Comparison of ENCODE assay signal across 12 mouse cellular contexts in genomic region chr1:128803058-128803432, GRCm38 (mm10).
DNase-seq lines count a peak whose midpoint lies in the region; ATAC-seq and TF ChIP-seq lines count a peak whose summit lies in the region.
"Had no signal": no experiment of that assay in that cellular context is flagged by ENCODE, and none has a peak within 500 bp of the region (broad histone marks: within the 10 kb centered on the region; RNA-seq: fewer than 3 reads in every experiment).

No protein-coding gene starts in this region.

- H3K4me1 ChIP-seq in heart, embryonic 11.5 days (ENCODE audit: control insufficient read depth, insufficient read depth, low read length), result no peaks in the 10 kb centered on the region
- peaks cover 50% of the 10 kb centered on the region for H3K4me1 ChIP-seq in midbrain, embryonic 10.5 days
- peaks cover 25% of the 10 kb centered on the region for H3K4me1 ChIP-seq in midbrain, embryonic 14.5 days (ENCODE audit: control insufficient read depth, insufficient read depth, low read length)
- peaks cover 3% of the 10 kb centered on the region; the same call in 1 of the 2 replicates for H3K4me1 ChIP-seq in hindbrain, postnatal 0 days (ENCODE audit: insufficient read depth, low read length)

- ATAC-seq in heart, embryonic 11.5 days (replicated peaks; ENCODE audit: insufficient number of reproducible peaks, low FRiP score, low TSS enrichment), result peak; percentile 19; the same call in 1 of the 2 replicates
- no peak; the same call in 1 of the 2 replicates for ATAC-seq in midbrain, embryonic 14.5 days (ENCODE audit: low FRiP score, low TSS enrichment)
- no peak; the same call in 1 of the 2 replicates for ATAC-seq in hindbrain, postnatal 0 days

- no peak for DNase-seq in heart, adult 8-10 months (ENCODE audit: low spot score)
- DNase-seq in midbrain, embryonic 10.5 days (ENCODE audit: low spot score), result no peak
- DNase-seq in midbrain, embryonic 14.5 days, result no peak
- no peak for DNase-seq in hindbrain, postnatal 0 days (ENCODE audit: low spot score)
- DNase-seq in cerebellum, postnatal 10 days, result no peak
- no peak for DNase-seq in frontal cortex, postnatal 14 days (ENCODE audit: low spot score in 2 of 2)
- no peak for DNase-seq in layer of hippocampus, adult 9-11 months
- DNase-seq: cerebellum, adult 9-10 months; gastrocnemius, adult 2 months had no signal

- TF ChIP-seq CTCF in hindbrain, postnatal 0 days (IDR thresholded peaks at IDR 0.05; ENCODE audit: low read depth), result no peak

- no peaks in the 10 kb centered on the region for H3K36me3 ChIP-seq in heart, embryonic 11.5 days (ENCODE audit: control insufficient read depth, insufficient read depth, low read length)
- H3K36me3 ChIP-seq in midbrain, embryonic 10.5 days, result no peaks in the 10 kb centered on the region
- no peaks in the 10 kb centered on the region for H3K36me3 ChIP-seq in midbrain, embryonic 14.5 days (ENCODE audit: control insufficient read depth, insufficient read depth, low read length)
- H3K36me3 ChIP-seq in hindbrain, postnatal 0 days (ENCODE audit: insufficient read depth, low read length), result no peaks in the 10 kb centered on the region
- H3K36me3 ChIP-seq: G1E had no signal

- no peaks in the 10 kb centered on the region; the same call in 1 of the 2 replicates for H3K27me3 ChIP-seq in heart, embryonic 11.5 days (ENCODE audit: control insufficient read depth, insufficient read depth, low read length)
- H3K27me3 ChIP-seq in midbrain, embryonic 10.5 days (ENCODE audit: low read depth, poor library complexity, severe bottlenecking), result no peaks in the 10 kb centered on the region
- no peaks in the 10 kb centered on the region for H3K27me3 ChIP-seq in midbrain, embryonic 14.5 days (ENCODE audit: control insufficient read depth, insufficient read depth, low read length)
- H3K27me3 ChIP-seq in hindbrain, postnatal 0 days (ENCODE audit: insufficient read depth, low read length), result no peaks in the 10 kb centered on the region

- H3K27ac ChIP-seq in heart, embryonic 11.5 days (ENCODE audit: low read depth, low read length), result no peak overlapping the region
- H3K27ac ChIP-seq in midbrain, embryonic 10.5 days (replicated peaks), result peak overlapping the region; percentile 83
- no peak overlapping the region for H3K27ac ChIP-seq in midbrain, embryonic 14.5 days (replicated peaks; ENCODE audit: low read depth, low read length)
- peak overlapping the region; percentile 46 for H3K27ac ChIP-seq in hindbrain, postnatal 0 days
- H3K27ac ChIP-seq: gastrocnemius, adult 2 months; liver, embryonic 14.5 days had no signal

- H3K9ac ChIP-seq in heart, embryonic 11.5 days (ENCODE audit: low read depth, low read length), result no peak overlapping the region
- H3K9ac ChIP-seq in midbrain, embryonic 14.5 days (replicated peaks; ENCODE audit: low read length), result no peak overlapping the region
- no peak overlapping the region for H3K9ac ChIP-seq in hindbrain, postnatal 0 days (replicated peaks; ENCODE audit: low read length)
- H3K9ac ChIP-seq: liver, embryonic 14.5 days had no signal

- H3K4me3 ChIP-seq in heart, embryonic 11.5 days (ENCODE audit: low read depth, low read length), result no peak overlapping the region
- no peak overlapping the region for H3K4me3 ChIP-seq in midbrain, embryonic 10.5 days
- H3K4me3 ChIP-seq in midbrain, embryonic 14.5 days (replicated peaks; ENCODE audit: low read depth, low read length), result no peak overlapping the region
- H3K4me3 ChIP-seq in hindbrain, postnatal 0 days (ENCODE audit: low read length), result no peak overlapping the region
- H3K4me3 ChIP-seq: gastrocnemius, adult 2 months had no signal

- H3K4me2 ChIP-seq in heart, embryonic 11.5 days, result no peak overlapping the region
- no peak overlapping the region for H3K4me2 ChIP-seq in midbrain, embryonic 14.5 days (ENCODE audit: low read length)
- H3K4me2 ChIP-seq in hindbrain, postnatal 0 days (ENCODE audit: low read depth, low read length), result no peak overlapping the region

- H3K9me3 ChIP-seq in heart, embryonic 11.5 days (replicated peaks; ENCODE audit: control insufficient read depth, low read length), result no peaks in the 10 kb centered on the region
- no peaks in the 10 kb centered on the region for H3K9me3 ChIP-seq in midbrain, embryonic 10.5 days (replicated peaks)
- no peaks in the 10 kb centered on the region for H3K9me3 ChIP-seq in midbrain, embryonic 14.5 days (ENCODE audit: control insufficient read depth, low read length)
- H3K9me3 ChIP-seq in hindbrain, postnatal 0 days (ENCODE audit: low read length), result no peaks in the 10 kb centered on the region

Comparison
In these comparisons a context has a peak if more than half of its experiments do, and no peak if none do; other contexts are left out.
1. H3K27ac ChIP-seq: peak in midbrain, embryonic 10.5 days (single experiment) and hindbrain, postnatal 0 days (single experiment); none in heart, embryonic 11.5 days (single experiment) and midbrain, embryonic 14.5 days (single experiment).